ENCODE assay signal across 16 mouse cellular contexts in genomic region chr2:91283972-91284371, GRCm38 (mm10). TPM values are rescaled to one million over a fixed set of nuclear protein-coding genes. Genes with fewer than 3 reads are reported as not detected.
DNase-seq lines count a peak whose midpoint lies in the region; ATAC-seq and TF ChIP-seq lines count a peak whose summit lies in the region.
"Had no signal": no experiment of that assay in that cellular context is flagged by ENCODE, and none has a peak within 500 bp of the region (broad histone marks: within the 10 kb centered on the region; RNA-seq: fewer than 3 reads in every experiment).

No protein-coding gene starts in this region.

- no peak for ATAC-seq in forebrain, postnatal 0 days
- no peak for ATAC-seq in forebrain, embryonic 12.5 days (ENCODE audit: low FRiP score)
- ATAC-seq in limb, embryonic 12.5 days (ENCODE audit: insufficient number of reproducible peaks, insufficient read depth, low FRiP score, low TSS enrichment, low read depth): no peak
- no peak for ATAC-seq in limb, embryonic 13.5 days (ENCODE audit: low FRiP score, low read depth)
- ATAC-seq: CD4-positive, CD25-positive, alpha-beta regulatory T cell, adult 4 months had no signal

- no peak for DNase-seq in forebrain, postnatal 0 days
- no peak for DNase-seq in limb, embryonic 10.5 days (ENCODE audit: low spot score)
- DNase-seq in embryo, embryonic 10 days (ENCODE audit: low spot score): no peak
- DNase-seq: adrenal gland, adult 2 months; gastrocnemius, postnatal 10 days; heart, postnatal 14 days; kidney, postnatal 10 days had no signal

- peaks cover 12% of the 10 kb centered on the region for H3K36me3 ChIP-seq in forebrain, postnatal 0 days (ENCODE audit: insufficient read depth)
- no peaks in the 10 kb centered on the region; the same call in 1 of the 2 replicates for H3K36me3 ChIP-seq in forebrain, embryonic 12.5 days (replicated peaks)
- peaks cover 9% of the 10 kb centered on the region; the same call in 1 of the 2 replicates for H3K36me3 ChIP-seq in limb, embryonic 12.5 days
- H3K36me3 ChIP-seq in limb, embryonic 10.5 days: peaks cover 6% of the 10 kb centered on the region; the same call in 1 of the 2 replicates
- peaks cover 6% of the 10 kb centered on the region; the same call in 1 of the 2 replicates for H3K36me3 ChIP-seq in limb, embryonic 13.5 days
- H3K36me3 ChIP-seq: embryonic facial prominence, embryonic 15.5 days had no signal

- TF ChIP-seq CTCF in forebrain, postnatal 0 days (IDR thresholded peaks at IDR 0.05; ENCODE audit: low read depth): no peak
- no peak for TF ChIP-seq CTCF in cortical plate, adult 2 months (IDR thresholded peaks at IDR 0.05; ENCODE audit: extremely low read depth, insufficient read depth, low read length)

- H3K4me1 ChIP-seq in forebrain, postnatal 0 days (ENCODE audit: insufficient read depth): 0 out of 2 replicates have a peak, but pooled peaks cover 5% of the 10 kb centered on the region
- peaks cover 6% of the 10 kb centered on the region; the same call in 1 of the 2 replicates for H3K4me1 ChIP-seq in forebrain, embryonic 12.5 days
- H3K4me1 ChIP-seq in limb, embryonic 12.5 days (replicated peaks): peaks cover 32% of the 10 kb centered on the region
- peaks cover 20% of the 10 kb centered on the region for H3K4me1 ChIP-seq in limb, embryonic 10.5 days
- H3K4me1 ChIP-seq in cortical plate, adult 2 months (ENCODE audit: control insufficient read depth, insufficient read depth, low read length): peaks cover 3% of the 10 kb centered on the region; the same call in 1 of the 2 replicates
- H3K4me1 ChIP-seq in limb, embryonic 13.5 days: peaks cover 43% of the 10 kb centered on the region

- H3K4me2 ChIP-seq in forebrain, postnatal 0 days (ENCODE audit: low read depth): no peak overlapping the region
- no peak overlapping the region for H3K4me2 ChIP-seq in forebrain, embryonic 12.5 days
- H3K4me2 ChIP-seq in limb, embryonic 12.5 days: no peak overlapping the region
- peak overlapping the region; percentile 3; the same call in 1 of the 2 replicates for H3K4me2 ChIP-seq in limb, embryonic 13.5 days (replicated peaks)
- H3K4me2 ChIP-seq: embryonic facial prominence, embryonic 15.5 days; neural tube, embryonic 13.5 days had no signal

- 70% methylated on average over 3 of the region's 3 CpGs for WGBS in forebrain, postnatal 0 days
- 83% methylated on average over 3 of the region's 3 CpGs for WGBS in forebrain, embryonic 12.5 days
- 66% methylated on average over 3 of the region's 3 CpGs for WGBS in limb, embryonic 12.5 days
- 78% methylated on average over 3 of the region's 3 CpGs for WGBS in limb, embryonic 10.5 days
- 58% methylated on average over 3 of the region's 3 CpGs for WGBS in limb, embryonic 13.5 days

- no peaks in the 10 kb centered on the region for H3K9me3 ChIP-seq in forebrain, postnatal 0 days (ENCODE audit: low read length)
- H3K9me3 ChIP-seq in forebrain, embryonic 12.5 days: no peaks in the 10 kb centered on the region
- no peaks in the 10 kb centered on the region for H3K9me3 ChIP-seq in limb, embryonic 12.5 days
- no peaks in the 10 kb centered on the region for H3K9me3 ChIP-seq in limb, embryonic 10.5 days (replicated peaks)
- H3K9me3 ChIP-seq in limb, embryonic 13.5 days: no peaks in the 10 kb centered on the region
- H3K9me3 ChIP-seq: embryonic facial prominence, embryonic 15.5 days had no signal

- H3K27ac ChIP-seq in forebrain, postnatal 0 days (ENCODE audit: low read depth, low read length): no peak overlapping the region; the same call in 1 of the 2 replicates
- no peak overlapping the region for H3K27ac ChIP-seq in forebrain, embryonic 12.5 days
- H3K27ac ChIP-seq in limb, embryonic 12.5 days: peak overlapping the region; percentile 72; the same call in 1 of the 2 replicates
- no peak overlapping the region for H3K27ac ChIP-seq in limb, embryonic 10.5 days
- H3K27ac ChIP-seq in cortical plate, adult 2 months (ENCODE audit: insufficient read depth, low read length): 0 out of 2 replicates have a peak overlapping the region, but pooled peaks have one; percentile 43
- H3K27ac ChIP-seq in limb, embryonic 13.5 days: peak overlapping the region; percentile 79
- H3K27ac ChIP-seq: embryonic facial prominence, embryonic 15.5 days; liver, embryonic 14.5 days; neural tube, embryonic 13.5 days had no signal

- TF ChIP-seq POLR2A in cortical plate, adult 2 months (IDR thresholded peaks at IDR 0.05; ENCODE audit: extremely low read depth, insufficient read depth, low read length): no peak

- no peaks in the 10 kb centered on the region for H3K27me3 ChIP-seq in forebrain, postnatal 0 days (ENCODE audit: insufficient read depth, low read length)
- H3K27me3 ChIP-seq in forebrain, embryonic 12.5 days: no peaks in the 10 kb centered on the region
- H3K27me3 ChIP-seq in limb, embryonic 12.5 days: no peaks in the 10 kb centered on the region
- no peaks in the 10 kb centered on the region for H3K27me3 ChIP-seq in limb, embryonic 10.5 days (ENCODE audit: low read depth, poor library complexity, severe bottlenecking)
- no peaks in the 10 kb centered on the region for H3K27me3 ChIP-seq in limb, embryonic 13.5 days
- H3K27me3 ChIP-seq: embryonic facial prominence, embryonic 15.5 days; neural tube, embryonic 13.5 days had no signal

- no peak overlapping the region for H3K4me3 ChIP-seq in forebrain, postnatal 0 days (ENCODE audit: low read depth, low read length)
- H3K4me3 ChIP-seq in forebrain, embryonic 12.5 days (replicated peaks): no peak overlapping the region
- no peak overlapping the region for H3K4me3 ChIP-seq in limb, embryonic 12.5 days (replicated peaks)
- no peak overlapping the region for H3K4me3 ChIP-seq in limb, embryonic 10.5 days
- H3K4me3 ChIP-seq in cortical plate, adult 2 months (ENCODE audit: insufficient read depth, low read length): no peak overlapping the region
- H3K4me3 ChIP-seq in limb, embryonic 13.5 days: no peak overlapping the region
- H3K4me3 ChIP-seq: embryonic facial prominence, embryonic 15.5 days; neural tube, embryonic 13.5 days had no signal

- peak overlapping the region; percentile 33 for H3K9ac ChIP-seq in forebrain, postnatal 0 days
- no peak overlapping the region for H3K9ac ChIP-seq in forebrain, embryonic 12.5 days
- no peak overlapping the region for H3K9ac ChIP-seq in limb, embryonic 12.5 days (replicated peaks)
- peak overlapping the region; percentile 43; the same call in 1 of the 2 replicates for H3K9ac ChIP-seq in limb, embryonic 13.5 days
- H3K9ac ChIP-seq: embryonic facial prominence, embryonic 15.5 days; liver, embryonic 14.5 days; neural tube, embryonic 13.5 days had no signal

RNA-seq across cellular contexts. Expression of gene Arfgap2, which starts 19.2 kb away (rescaled TPM):
- total RNA-seq in forebrain, postnatal 0 days (2014; rRNA removed): 44.0 and 59.9 TPM in 2 replicates
- polyA plus RNA-seq in forebrain, postnatal 0 days (2015; fragmentation: Nextera tagmentation; extraction: Ambion mirVana): 49.0 and 52.8 TPM in 2 replicates
- 93.2 and 97.1 TPM in 2 replicates for polyA plus RNA-seq in forebrain, embryonic 12.5 days (2016; fragmentation: Nextera tagmentation; extraction: Ambion mirVana)
- polyA plus RNA-seq in limb, embryonic 12.5 days (2016; fragmentation: Nextera tagmentation; extraction: Ambion mirVana): 99.9 and 108 TPM in 2 replicates
- 101 and 113 TPM in 2 replicates for polyA plus RNA-seq in limb, embryonic 10.5 days (2016; fragmentation: Nextera tagmentation; extraction: Ambion mirVana)
- 32.7 and 34.9 TPM in 2 replicates for polyA plus RNA-seq in cortical plate, adult 2 months (2012; rRNA removed)
- polyA plus RNA-seq in limb, embryonic 13.5 days (2015; fragmentation: Nextera tagmentation; extraction: Ambion mirVana): 89.0 and 91.6 TPM in 2 replicates

RNA-seq across cellular contexts. Expression of gene Pacsin3, which starts 28.2 kb away (rescaled TPM):
- total RNA-seq in forebrain, postnatal 0 days (2014; rRNA removed): 20.5 and 21.6 TPM in 2 replicates
- polyA plus RNA-seq in forebrain, postnatal 0 days (2015; fragmentation: Nextera tagmentation; extraction: Ambion mirVana): 18.6 and 22.8 TPM in 2 replicates
- 28.1 and 29.1 TPM in 2 replicates for polyA plus RNA-seq in forebrain, embryonic 12.5 days (2016; fragmentation: Nextera tagmentation; extraction: Ambion mirVana)
- polyA plus RNA-seq in limb, embryonic 12.5 days (2016; fragmentation: Nextera tagmentation; extraction: Ambion mirVana): 44.7 and 44.8 TPM in 2 replicates
- 23.6 and 37.0 TPM in 2 replicates for polyA plus RNA-seq in limb, embryonic 10.5 days (2016; fragmentation: Nextera tagmentation; extraction: Ambion mirVana)
- polyA plus RNA-seq in cortical plate, adult 2 months (2012; rRNA removed): 90.4 and 100 TPM in 2 replicates
- 44.8 and 47.4 TPM in 2 replicates for polyA plus RNA-seq in limb, embryonic 13.5 days (2015; fragmentation: Nextera tagmentation; extraction: Ambion mirVana)
- total RNA-seq: megakaryocyte progenitor cell, adult 5-6 weeks had no signal

RNA-seq across cellular contexts. Expression of gene Ddb2, which starts 47.2 kb away (rescaled TPM):
- 11.2 and 12.9 TPM in 2 replicates for total RNA-seq in forebrain, postnatal 0 days (2014; rRNA removed)
- 10.0 and 10.2 TPM in 2 replicates for polyA plus RNA-seq in forebrain, postnatal 0 days (2015; fragmentation: Nextera tagmentation; extraction: Ambion mirVana)
- polyA plus RNA-seq in forebrain, embryonic 12.5 days (2016; fragmentation: Nextera tagmentation; extraction: Ambion mirVana): 10.3 TPM in 2 replicates
- polyA plus RNA-seq in limb, embryonic 12.5 days (2016; fragmentation: Nextera tagmentation; extraction: Ambion mirVana): 18.0 and 19.6 TPM in 2 replicates
- 10.4 and 12.7 TPM in 2 replicates for polyA plus RNA-seq in limb, embryonic 10.5 days (2016; fragmentation: Nextera tagmentation; extraction: Ambion mirVana)
- 37.4 and 41.3 TPM in 2 replicates for polyA plus RNA-seq in cortical plate, adult 2 months (2012; rRNA removed)
- polyA plus RNA-seq in limb, embryonic 13.5 days (2015; fragmentation: Nextera tagmentation; extraction: Ambion mirVana): 23.6 and 26.7 TPM in 2 replicates

Comparison
In these comparisons a context has a peak if more than half of its experiments do, and no peak if none do; other contexts are left out.
1. H3K27ac ChIP-seq: peak in limb, embryonic 12.5 days (single experiment), cortical plate, adult 2 months (single experiment) and limb, embryonic 13.5 days (single experiment); none in forebrain, postnatal 0 days (single experiment), forebrain, embryonic 12.5 days (single experiment) and limb, embryonic 10.5 days (single experiment).
2. H3K9ac ChIP-seq: peak in forebrain, postnatal 0 days (single experiment) and limb, embryonic 13.5 days (single experiment); none in forebrain, embryonic 12.5 days (single experiment) and limb, embryonic 12.5 days (single experiment).